Mouse (Mus musculus) heart, postnatal 25 days (tissue): ENCODE data around the gene Nudt21. TPM values are rescaled to one million over a fixed set of nuclear protein-coding genes. Genes with fewer than 3 reads are reported as not detected.

Experiments used
- total RNA-seq, 2 experiments: library from RNA; stranded (reverse); gene quantifications; 2 replicates each; pipeline ENCODE4 v1.2.3; 2021

Nudt21 gene
- total RNA-seq, 2 experiments from 2014 or later = 24.8 to 27.1 TPM

Other genes with a start within 250 kb of the Nudt21 start
- gene Gnao1, start 227.1 kb downstream of the Nudt21 start, total RNA-seq = 10 to 100 TPM; 26.0 to 27.4 TPM
- gene Amfr, start 24.2 kb downstream of the Nudt21 start, total RNA-seq = 100 to 1,000 TPM; 112 to 121 TPM
- gene Ogfod1, start 167 bp upstream of the Nudt21 start, total RNA-seq = 10 to 100 TPM; 29.5 to 30.1 TPM
- 1 to 10 TPM; 4.2 to 7.4 TPM for gene Bbs2, start 61.9 kb upstream of the Nudt21 start, total RNA-seq
- not detected for gene Mt4, start 100.2 kb upstream of the Nudt21 start, total RNA-seq
- gene Mt3, start 115.6 kb upstream of the Nudt21 start, total RNA-seq = 1 to 10 TPM; 3.2 to 5.6 TPM
- 100 to 1,000 TPM in 1 of 2 experiments, 10 to 100 TPM in 1; 47.6 to 115 TPM for gene Mt2, start 135.6 kb upstream of the Nudt21 start, total RNA-seq
- 100 to 1,000 TPM; 270 to 370 TPM for gene Mt1, start 142.1 kb upstream of the Nudt21 start, total RNA-seq
- gene Nup93, start 177.5 kb upstream of the Nudt21 start, total RNA-seq = 10 to 100 TPM; 15.3 to 15.5 TPM